Mouse (Mus musculus): ENCODE data around the gene Cog7.

DNA sequence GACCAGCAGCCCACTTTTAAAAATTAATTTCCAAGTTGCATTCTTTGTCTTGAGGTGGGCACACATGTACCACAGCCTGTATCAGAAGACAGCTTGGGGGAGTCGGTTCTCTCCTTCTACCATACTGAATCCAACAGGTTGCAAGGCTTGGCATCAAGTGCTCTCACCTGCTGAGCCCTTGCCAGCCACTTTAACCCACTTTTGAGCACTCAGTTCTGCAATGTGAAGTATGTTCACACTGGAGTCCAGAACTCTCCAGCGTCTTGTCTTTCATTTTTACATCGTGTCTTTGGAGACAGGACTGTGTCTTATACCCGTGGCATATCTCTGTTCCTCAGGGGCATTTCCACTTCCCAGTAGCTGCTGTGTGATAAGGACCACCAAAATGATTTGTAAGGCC is 101.3 kb downstream of the Cog7 start:
- TF ChIP-seq CTCF (IDR thresholded peaks at IDR 0.05; ENCODE audit: control insufficient read depth, insufficient read depth, insufficient replicate concordance, low read depth, low read length) (no peak), POLR2A (IDR thresholded peaks at IDR 0.05; ENCODE audit: control insufficient read depth, low read depth, low read length) (no peak)

Data from testis, adult 2 months (tissue).